Mouse (Mus musculus): ENCODE measurements around the gene Lbhd1. TPM values are rescaled to one million over a fixed set of nuclear protein-coding genes. Genes with fewer than 3 reads are reported as not detected.

Gene Lbhd1
- polyA plus RNA-seq, 1 experiment from 2014 or later: 110 TPM

Other genes starting within 250 kb of the Lbhd1 start
- not detected for gene Chrm1, start 219.9 kb upstream of the Lbhd1 start, polyA plus RNA-seq (2017; shearing (Covaris generic))
- 127 TPM for gene Slc3a2, start 160.4 kb upstream of the Lbhd1 start, polyA plus RNA-seq (2017; shearing (Covaris generic))
- gene Wdr74, start 147.9 kb upstream of the Lbhd1 start, polyA plus RNA-seq (2017; shearing (Covaris generic)): 84.1 TPM
- gene 1700092M07Rik, start 143.0 kb upstream of the Lbhd1 start, polyA plus RNA-seq (2017; shearing (Covaris generic)): 3.2 TPM
- 169 TPM for gene Stx5a, start 142.3 kb upstream of the Lbhd1 start, polyA plus RNA-seq (2017; shearing (Covaris generic))
- gene Nxf1, start 126.7 kb upstream of the Lbhd1 start, polyA plus RNA-seq (2017; shearing (Covaris generic)): 265 TPM
- 102 TPM for gene Tmem223, start 112.7 kb upstream of the Lbhd1 start, polyA plus RNA-seq (2017; shearing (Covaris generic))
- 170 TPM for gene Tmem179b, start 109.3 kb upstream of the Lbhd1 start, polyA plus RNA-seq (2017; shearing (Covaris generic))
- gene Taf6l, start 97.3 kb upstream of the Lbhd1 start, polyA plus RNA-seq (2017; shearing (Covaris generic)): 5.1 TPM
- 164 TPM for gene Polr2g, start 85.2 kb upstream of the Lbhd1 start, polyA plus RNA-seq (2017; shearing (Covaris generic))
- gene Zbtb3, start 81.2 kb upstream of the Lbhd1 start, polyA plus RNA-seq (2017; shearing (Covaris generic)): 3.8 TPM
- 54.6 TPM for gene Ttc9c, start 64.4 kb upstream of the Lbhd1 start, polyA plus RNA-seq (2017; shearing (Covaris generic))
- 8.4 TPM for gene Hnrnpul2, start 63.7 kb upstream of the Lbhd1 start, polyA plus RNA-seq (2017; shearing (Covaris generic))
- not detected for gene AC129217.1, start 54.0 kb upstream of the Lbhd1 start, polyA plus RNA-seq (2017; shearing (Covaris generic))
- gene Bscl2, start 46.3 kb upstream of the Lbhd1 start, polyA plus RNA-seq (2017; shearing (Covaris generic)): 105 TPM
- gene Gng3, start 44.5 kb upstream of the Lbhd1 start, polyA plus RNA-seq (2017; shearing (Covaris generic)): 0.35 TPM
- not detected for gene Lrrn4cl, start 33.0 kb upstream of the Lbhd1 start, polyA plus RNA-seq (2017; shearing (Covaris generic))
- 159 TPM for gene Ubxn1, start 12.2 kb upstream of the Lbhd1 start, polyA plus RNA-seq (2017; shearing (Covaris generic))
- 84.5 TPM for gene Uqcc3, start 2.8 kb upstream of the Lbhd1 start, polyA plus RNA-seq (2017; shearing (Covaris generic))
- not detected for gene Gm49403, start 198 bp downstream of the Lbhd1 start, polyA plus RNA-seq (2017; shearing (Covaris generic))
- gene 1810009A15Rik, start 5.1 kb downstream of the Lbhd1 start, polyA plus RNA-seq (2017; shearing (Covaris generic)): 59.2 TPM
- gene Gm49416, start 5.2 kb downstream of the Lbhd1 start, polyA plus RNA-seq (2017; shearing (Covaris generic)): not detected
- gene Ints5, start 9.3 kb downstream of the Lbhd1 start, polyA plus RNA-seq (2017; shearing (Covaris generic)): 47.9 TPM
- 137 TPM for gene Ganab, start 14.3 kb downstream of the Lbhd1 start, polyA plus RNA-seq (2017; shearing (Covaris generic))
- gene B3gat3, start 36.6 kb downstream of the Lbhd1 start, polyA plus RNA-seq (2017; shearing (Covaris generic)): 33.9 TPM
- 12.2 TPM for gene Rom1, start 45.6 kb downstream of the Lbhd1 start, polyA plus RNA-seq (2017; shearing (Covaris generic))
- gene Eml3, start 45.8 kb downstream of the Lbhd1 start, polyA plus RNA-seq (2017; shearing (Covaris generic)): 68.2 TPM
- gene Mta2, start 58.1 kb downstream of the Lbhd1 start, polyA plus RNA-seq (2017; shearing (Covaris generic)): 197 TPM
- 47.2 TPM for gene Tut1, start 70.1 kb downstream of the Lbhd1 start, polyA plus RNA-seq (2017; shearing (Covaris generic))
- 339 TPM for gene Eef1g, start 83.3 kb downstream of the Lbhd1 start, polyA plus RNA-seq (2017; shearing (Covaris generic))
- 113 TPM for gene Ahnak, start 105.6 kb downstream of the Lbhd1 start, polyA plus RNA-seq (2017; shearing (Covaris generic))
- gene Scgb1a1, start 204.2 kb downstream of the Lbhd1 start, polyA plus RNA-seq (2017; shearing (Covaris generic)): not detected

Data from activated CD4-positive, CD25-positive, alpha-beta regulatory T cell, adult 9 weeks (primary cell).